Comparison of ENCODE assay signal across 9 mouse cellular contexts in genomic region chr5:125148686-125149085, GRCm38 (mm10). TPM values are rescaled to one million over a fixed set of nuclear protein-coding genes. Genes with fewer than 3 reads are reported as not detected.
A peak's percentile ranks its signal among the peaks of the same experiment; 100 is the strongest.
DNase-seq lines count a peak whose midpoint lies in the region; ATAC-seq lines count a peak whose summit lies in the region.
"Had no signal": no experiment of that assay in that cellular context is flagged by ENCODE, and none has a peak within 500 bp of the region (broad histone marks: within the 10 kb centered on the region; RNA-seq: fewer than 3 reads in every experiment).

No protein-coding gene starts in this region.

- peak overlapping the region; percentile 48 for H3K9ac ChIP-seq in neural tube, embryonic 13.5 days
- H3K9ac ChIP-seq: liver, embryonic 15.5 days had no signal

- DNase-seq in adrenal gland, adult (ENCODE audit: inconsistent age in 2 of 2, low spot score in 1 of 2) = peak; percentile 74 to 87
- DNase-seq in adrenal gland, adult 18-20 months (ENCODE audit: low spot score in 2 of 2) = no peak
- DNase-seq in adipocyte (ENCODE audit: low spot score) = peak; percentile 75
- DNase-seq in heart, adult 18-20 months = peak; percentile 80 to 91
- peak; percentile 74 for DNase-seq in kidney, postnatal 10 days
- DNase-seq in frontal cortex, postnatal 25 days (ENCODE audit: low spot score in 2 of 2) = no peak
- no peak for DNase-seq in right cerebral cortex, postnatal 36 days (ENCODE audit: low spot score in 2 of 2)

- H3K4me3 ChIP-seq in neural tube, embryonic 13.5 days = no peak overlapping the region
- H3K4me3 ChIP-seq: liver, embryonic 15.5 days had no signal

- H3K36me3 ChIP-seq in neural tube, embryonic 13.5 days = no peaks in the 10 kb centered on the region
- H3K36me3 ChIP-seq: liver, embryonic 15.5 days had no signal

- no peaks in the 10 kb centered on the region for H3K27me3 ChIP-seq in neural tube, embryonic 13.5 days
- H3K27me3 ChIP-seq: liver, embryonic 15.5 days had no signal

- H3K9me3 ChIP-seq in neural tube, embryonic 13.5 days = no peaks in the 10 kb centered on the region
- H3K9me3 ChIP-seq: liver, embryonic 15.5 days had no signal

- peaks cover 90% of the 10 kb centered on the region for H3K4me1 ChIP-seq in neural tube, embryonic 13.5 days (replicated peaks)

- WGBS in neural tube, embryonic 13.5 days = 21% methylated on average over 5 of the region's 5 CpGs

- peak overlapping the region; percentile 98 for H3K27ac ChIP-seq in neural tube, embryonic 13.5 days (replicated peaks)
- H3K27ac ChIP-seq: liver, embryonic 15.5 days had no signal

- ATAC-seq in neural tube, embryonic 13.5 days (ENCODE audit: low read depth) = 0 out of 2 replicates have a peak, but pooled peaks have one; percentile 9

- peak overlapping the region; percentile 10; the same call in 1 of the 2 replicates for H3K4me2 ChIP-seq in neural tube, embryonic 13.5 days
- H3K4me2 ChIP-seq: liver, embryonic 15.5 days had no signal

RNA-seq across cellular contexts. Expression of gene Ncor2, which starts 30.3 kb away (rescaled TPM):
- 100 to 1,000 TPM; 195 to 242 TPM for total RNA-seq in adrenal gland, adult 18-20 months (2021)
- 10 to 100 TPM; 65.9 to 68.9 TPM for total RNA-seq in heart, adult 18-20 months (2021)
- 29.2 and 30.4 TPM in 2 replicates for polyA plus RNA-seq in neural tube, embryonic 13.5 days (2015; fragmentation: Nextera tagmentation; extraction: Ambion mirVana)

Comparison
In these comparisons a context has a peak if more than half of its experiments do, and no peak if none do; other contexts are left out.
1. DNase-seq: peak in adrenal gland, adult (2 of 2), adipocyte (single experiment), heart, adult 18-20 months (2 of 2) and kidney, postnatal 10 days (single experiment); none in adrenal gland, adult 18-20 months (0 of 2), frontal cortex, postnatal 25 days (0 of 2) and right cerebral cortex, postnatal 36 days (0 of 2).